Mouse (Mus musculus): ENCODE results near the gene Mtg1. TPM values are rescaled to one million over a fixed set of nuclear protein-coding genes. Genes with fewer than 3 reads are reported as not detected.
"Not testable (repeated sequence)": the region's sequence is repeated elsewhere in the genome, so short reads cannot be mapped to it uniquely, and the experiment has no call there.

Gene Mtg1
- polyA plus RNA-seq, 1 experiment from 2014 or later: 15.4 TPM

DNA sequence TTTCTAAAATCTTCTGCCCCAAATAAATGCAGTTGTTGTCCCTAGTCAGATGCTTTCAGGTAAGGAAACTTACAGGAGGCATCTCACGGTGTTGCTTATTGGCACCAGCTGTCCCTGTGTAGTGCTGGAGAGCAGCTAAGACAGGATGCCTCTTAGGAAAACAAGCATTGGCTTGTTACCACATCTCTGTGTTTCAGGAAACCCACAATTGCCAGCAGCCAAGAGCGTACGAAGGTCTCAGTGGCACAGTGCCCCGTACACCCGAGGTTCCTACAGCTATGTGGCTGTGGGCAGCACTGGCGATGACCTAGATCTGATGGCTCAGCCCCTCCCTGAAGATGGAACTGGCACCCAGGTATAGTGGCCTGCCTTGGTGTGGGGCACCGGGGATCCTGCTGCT, 5.2 kb upstream of the Mtg1 start:
- H3K27ac ChIP-seq (replicated peaks); H3K27me3 ChIP-seq; H3K4me3 ChIP-seq (replicated peaks); H3K4me2 ChIP-seq; ATAC-seq (ENCODE audit: insufficient read depth); H3K4me1 ChIP-seq (replicated peaks); H3K9me3 ChIP-seq (replicated peaks); H3K9ac ChIP-seq: not testable (repeated sequence)
- 61% methylated on average over 7 of the region's 7 CpGs for WGBS (ENCODE audit: insufficient replicate concordance)
- H3K36me3 ChIP-seq (replicated peaks): peaks cover 10% of the 10 kb centered on the region; the same call in 1 of the 2 replicates

DNA sequence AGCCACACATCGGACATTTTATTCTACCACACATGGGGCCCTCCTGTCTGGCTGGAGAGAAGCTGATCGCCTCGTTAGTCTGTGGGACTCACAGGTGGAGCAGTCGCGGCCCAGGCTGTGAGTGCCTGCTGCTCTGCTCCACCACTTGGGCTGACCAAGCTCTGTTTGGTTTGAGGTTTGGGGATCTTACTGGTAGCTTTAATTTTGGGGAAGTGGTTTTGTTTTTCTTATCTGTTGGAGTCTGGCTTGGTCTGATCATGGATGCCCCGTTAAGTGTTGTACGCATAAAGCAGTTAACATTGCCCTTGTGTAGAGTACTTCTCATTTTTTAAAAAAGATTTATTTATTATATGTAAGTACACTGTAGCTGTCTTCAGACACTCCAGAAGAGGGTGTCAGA, 3.3 kb upstream of the Mtg1 start:
- H3K4me2 ChIP-seq; H3K4me3 ChIP-seq (replicated peaks); H3K27ac ChIP-seq (replicated peaks); H3K9ac ChIP-seq; H3K27me3 ChIP-seq; H3K9me3 ChIP-seq (replicated peaks); ATAC-seq (ENCODE audit: insufficient read depth): not testable (repeated sequence)
- peaks cover 11% of the 10 kb centered on the region for H3K4me1 ChIP-seq (replicated peaks)
- 19% methylated on average over 7 of the region's 7 CpGs for WGBS (ENCODE audit: insufficient replicate concordance)
- peaks cover 10% of the 10 kb centered on the region; the same call in 1 of the 2 replicates for H3K36me3 ChIP-seq (replicated peaks)

DNA sequence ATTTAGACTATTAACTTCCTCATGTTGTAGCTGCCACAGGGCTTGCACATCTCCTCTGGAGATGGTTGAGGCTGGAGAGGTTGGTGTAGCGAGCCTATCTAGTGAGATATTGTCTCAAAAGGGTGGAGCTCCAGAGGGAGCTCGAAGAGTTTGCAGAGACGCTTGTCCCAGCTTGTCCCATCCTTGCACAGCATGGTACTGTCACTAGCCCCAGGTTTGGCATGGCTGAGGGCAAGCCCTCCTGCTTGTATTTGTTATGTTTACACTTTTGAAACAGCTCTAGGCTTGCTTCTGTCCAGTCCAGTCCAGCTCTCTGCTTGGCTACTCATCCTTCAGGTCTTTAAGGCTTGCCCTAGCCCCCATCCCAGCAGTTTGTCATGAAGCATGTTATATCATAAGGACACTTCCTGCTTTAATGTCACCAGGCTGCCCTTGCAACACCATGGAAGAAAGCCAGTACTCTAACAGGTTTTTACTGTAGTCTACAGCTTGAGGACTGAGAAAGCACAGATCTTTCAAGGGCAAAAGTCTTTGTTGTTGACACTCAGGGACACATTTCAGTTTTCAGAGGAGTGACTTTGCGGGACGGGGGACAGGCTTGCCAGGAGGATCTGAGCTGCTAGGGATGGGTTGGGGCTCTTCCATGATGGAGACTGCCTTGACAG, 2.1 kb upstream of the Mtg1 start:
- Histone ChIP-seq H3K27ac (replicated peaks) (no peak overlapping the region), H3K4me3 (replicated peaks) (no peak overlapping the region), H3K36me3 (replicated peaks) (no peaks in the 10 kb centered on the region), H3K4me1 (replicated peaks) (peaks cover 11% of the 10 kb centered on the region), H3K27me3 (no peaks in the 10 kb centered on the region), H3K4me2 (no peak overlapping the region), H3K9me3 (replicated peaks) (no peaks in the 10 kb centered on the region), H3K9ac (no peak overlapping the region)
- 59% methylated on average over 5 of the region's 5 CpGs for WGBS (ENCODE audit: insufficient replicate concordance)
- no peak for ATAC-seq (ENCODE audit: insufficient read depth)

DNA sequence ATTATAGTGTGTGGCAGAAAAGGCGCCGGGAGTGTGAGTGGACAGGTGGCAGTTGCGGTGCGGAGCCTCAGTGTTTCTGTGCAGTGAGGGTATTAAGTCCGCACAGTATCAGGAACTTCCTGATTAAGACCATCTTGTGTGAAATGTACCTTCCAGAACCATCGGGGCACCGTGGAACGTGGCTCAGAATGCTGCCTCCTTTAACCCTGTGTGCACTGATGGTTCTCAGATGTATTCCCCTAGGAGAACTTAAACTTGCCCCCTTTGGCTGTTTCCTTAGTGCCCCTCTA, 602 bp downstream of the Mtg1 start:
- Histone ChIP-seq H3K27me3 (no peaks in the 10 kb centered on the region), H3K4me2 (peak overlapping the region; percentile 79)
- no peak for ATAC-seq (ENCODE audit: insufficient read depth)

DNA sequence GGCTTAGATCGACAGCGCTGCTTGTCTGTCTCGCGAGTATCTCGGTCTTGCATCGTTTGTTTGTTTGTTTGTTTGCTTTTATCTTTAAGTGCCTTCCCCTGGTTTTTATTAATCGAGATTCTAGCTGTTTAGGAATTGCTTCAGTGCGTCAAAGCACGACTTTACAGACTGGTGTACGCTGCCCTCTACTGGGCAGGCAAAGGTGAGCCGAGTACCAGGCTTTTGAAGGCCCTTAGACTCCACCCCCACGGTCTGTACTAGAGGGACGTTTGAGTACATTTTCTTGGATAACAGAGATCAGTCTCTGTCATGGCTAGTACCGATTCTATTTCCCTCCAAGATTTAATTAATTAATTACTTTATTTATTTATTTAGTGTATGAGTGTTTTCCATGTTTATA, 4.0 kb downstream of the Mtg1 start:
- Histone ChIP-seq H3K9ac (no peak overlapping the region), H3K4me1 (replicated peaks) (peaks cover 14% of the 10 kb centered on the region), H3K27ac (replicated peaks) (no peak overlapping the region), H3K4me3 (replicated peaks) (no peak overlapping the region), H3K27me3 (no peaks in the 10 kb centered on the region), H3K4me2 (no peak overlapping the region), H3K9me3 (replicated peaks) (no peaks in the 10 kb centered on the region), H3K36me3 (replicated peaks) (0 out of 2 replicates have a peak, but pooled peaks cover 2% of the 10 kb centered on the region)
- ATAC-seq (ENCODE audit: insufficient read depth): no peak
- WGBS (ENCODE audit: insufficient replicate concordance): 5% methylated on average over 14 of the region's 14 CpGs

More for the DNA sequence above, 602 bp downstream of the Mtg1 start:
- H3K4me3 ChIP-seq (replicated peaks): peak overlapping the region; percentile 76
- no peaks in the 10 kb centered on the region for H3K9me3 ChIP-seq (replicated peaks)
- peaks cover 14% of the 10 kb centered on the region for H3K4me1 ChIP-seq (replicated peaks)
- no peaks in the 10 kb centered on the region for H3K36me3 ChIP-seq (replicated peaks)
- 1% methylated on average over 8 of the region's 8 CpGs for WGBS (ENCODE audit: insufficient replicate concordance)
- H3K9ac ChIP-seq: peak overlapping the region; percentile 74
- H3K27ac ChIP-seq (replicated peaks): peak overlapping the region; percentile 67

DNA sequence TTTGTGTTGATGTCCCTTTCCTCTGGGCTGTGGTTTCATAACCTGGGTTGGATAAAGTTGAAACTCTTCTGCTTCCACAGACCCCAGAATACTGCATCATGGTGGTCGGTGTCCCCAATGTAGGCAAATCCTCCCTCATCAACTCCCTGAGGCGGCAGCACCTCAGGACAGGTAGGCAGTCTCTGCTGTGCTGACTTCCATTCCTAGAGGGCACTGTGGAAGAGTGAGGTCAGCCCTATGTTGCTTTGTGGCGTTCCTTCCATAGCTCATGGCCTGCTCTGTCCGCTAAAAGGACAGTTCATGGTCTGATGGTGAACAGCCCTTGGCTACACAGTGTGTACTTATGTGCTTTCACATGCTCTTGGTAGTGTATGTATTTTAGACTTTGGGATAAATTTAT, 7.2 kb downstream of the Mtg1 start:
- H3K4me2 ChIP-seq: no peak overlapping the region
- H3K36me3 ChIP-seq (replicated peaks): 0 out of 2 replicates have a peak, but pooled peaks cover 2% of the 10 kb centered on the region
- H3K27ac ChIP-seq (replicated peaks): no peak overlapping the region
- 74% methylated on average over 4 of the region's 4 CpGs for WGBS (ENCODE audit: insufficient replicate concordance)
- ATAC-seq (ENCODE audit: insufficient read depth): no peak
- H3K9me3 ChIP-seq (replicated peaks): no peaks in the 10 kb centered on the region
- no peaks in the 10 kb centered on the region for H3K27me3 ChIP-seq
- no peak overlapping the region for H3K9ac ChIP-seq
- H3K4me1 ChIP-seq (replicated peaks): 0 out of 2 replicates have a peak, but pooled peaks cover 2% of the 10 kb centered on the region
- H3K4me3 ChIP-seq (replicated peaks): no peak overlapping the region

DNA sequence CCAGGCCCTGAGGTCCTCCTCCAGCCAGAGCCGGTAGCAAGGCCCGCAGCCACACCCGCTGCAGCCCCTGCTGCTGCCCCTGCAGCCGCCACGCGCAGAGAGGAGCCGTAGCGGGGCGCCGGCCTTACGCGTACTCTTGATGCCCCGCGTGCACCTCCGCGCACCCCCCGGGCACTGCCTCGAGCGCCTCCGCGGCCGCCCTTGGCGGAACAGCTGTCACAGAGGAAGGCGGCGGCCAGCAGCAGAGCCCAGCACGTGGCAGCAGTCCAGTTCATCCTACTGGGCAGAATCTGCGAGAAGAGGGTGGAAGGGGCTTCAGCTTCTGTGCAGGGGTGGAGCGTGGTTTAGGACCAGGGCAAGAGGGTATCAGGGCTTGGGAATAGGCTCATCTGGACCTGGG, 16.0 kb downstream of the Mtg1 start:
- H3K36me3 ChIP-seq (replicated peaks): no peaks in the 10 kb centered on the region; the same call in 1 of the 2 replicates
- no peak overlapping the region for H3K27ac ChIP-seq (replicated peaks)
- 15% methylated on average over 28 of the region's 28 CpGs for WGBS (ENCODE audit: insufficient replicate concordance)
- H3K4me1 ChIP-seq (replicated peaks): no peaks in the 10 kb centered on the region
- no peaks in the 10 kb centered on the region for H3K9me3 ChIP-seq (replicated peaks)
- peaks cover 46% of the 10 kb centered on the region for H3K27me3 ChIP-seq
- H3K4me2 ChIP-seq: no peak overlapping the region
- H3K4me3 ChIP-seq (replicated peaks): no peak overlapping the region
- H3K9ac ChIP-seq: no peak overlapping the region
- ATAC-seq (ENCODE audit: insufficient read depth): no peak

DNA sequence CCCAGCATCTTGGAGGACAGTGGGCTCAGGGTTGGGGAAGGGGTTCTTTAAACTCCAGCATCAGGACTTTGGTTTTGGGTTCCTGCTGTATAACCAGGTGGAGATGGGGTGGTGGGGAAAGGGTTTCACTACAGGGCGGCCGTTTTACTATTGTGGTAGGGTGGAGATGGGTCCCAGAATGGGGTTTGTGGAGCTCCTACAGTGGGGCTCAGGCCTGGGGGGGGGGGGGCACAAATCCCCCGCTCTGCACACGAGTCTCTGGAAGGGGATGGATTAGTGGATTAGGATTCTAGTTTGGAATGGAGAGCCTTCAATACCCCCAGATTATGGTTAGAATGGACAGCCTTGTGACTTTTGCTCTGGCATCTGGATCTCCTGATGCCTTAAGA, 16.5 kb downstream of the Mtg1 start:
- Histone ChIP-seq H3K4me3 (replicated peaks) (no peak overlapping the region), H3K9me3 (replicated peaks) (no peaks in the 10 kb centered on the region), H3K27ac (replicated peaks) (no peak overlapping the region), H3K9ac (no peak overlapping the region), H3K4me2 (no peak overlapping the region), H3K4me1 (replicated peaks) (no peaks in the 10 kb centered on the region), H3K27me3 (peaks cover 46% of the 10 kb centered on the region), H3K36me3 (replicated peaks) (no peaks in the 10 kb centered on the region; the same call in 1 of the 2 replicates)
- ATAC-seq (ENCODE audit: insufficient read depth): no peak
- WGBS (ENCODE audit: insufficient replicate concordance): 29% methylated on average over 4 of the region's 4 CpGs

DNA sequence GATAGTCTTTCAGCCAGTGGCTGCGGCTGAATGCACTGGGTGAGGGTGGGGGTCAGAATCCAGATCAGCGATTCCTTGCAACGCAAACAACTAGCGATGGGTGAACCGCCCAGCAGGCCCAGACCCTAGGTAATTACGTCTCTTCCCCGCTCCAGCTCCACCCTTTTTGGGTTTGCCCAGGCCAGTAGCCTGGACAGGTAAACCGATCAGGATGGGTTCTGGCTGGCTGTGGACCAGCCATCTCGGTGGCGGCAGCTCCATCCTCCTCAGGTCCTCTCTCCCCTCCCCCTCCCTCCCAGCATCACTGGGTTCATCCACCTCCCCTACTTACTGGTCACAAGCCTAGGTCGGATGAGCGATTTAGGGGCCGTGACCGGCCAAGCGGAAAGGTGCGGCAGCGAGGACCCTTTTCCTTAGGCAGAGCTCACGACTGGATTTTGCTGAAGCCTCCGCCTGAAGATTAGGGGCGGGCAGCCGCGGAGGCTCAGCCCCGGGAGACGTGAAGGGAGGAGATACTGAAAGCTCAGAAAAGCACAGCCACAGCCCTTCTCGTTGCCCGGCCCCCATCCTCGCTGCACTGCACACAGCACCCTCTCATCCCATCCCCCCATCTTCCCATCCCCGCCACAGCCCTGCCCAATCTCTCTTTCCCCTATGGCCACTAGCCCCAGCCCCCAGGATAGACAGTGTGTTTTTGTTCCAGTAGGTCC, 17.0 kb downstream of the Mtg1 start, which contains the start of gene Sprn:
Gene Sprn (minus strand): TSS at position 660 of the 710 bp plus-strand sequence.
- H3K27ac ChIP-seq (replicated peaks): no peak within 1 kb of the TSS
- no peak within 1 kb of the TSS for H3K4me2 ChIP-seq
- H3K36me3 ChIP-seq (replicated peaks): no peaks in the 10 kb centered on the region; the same call in 1 of the 2 replicates
- no peak for ATAC-seq (ENCODE audit: insufficient read depth)
- WGBS (ENCODE audit: insufficient replicate concordance): 6% methylated on average over 28 of the region's 28 CpGs
- H3K9ac ChIP-seq: no peak within 1 kb of the TSS
- H3K27me3 ChIP-seq: peaks cover 46% of the 10 kb centered on the region
- H3K9me3 ChIP-seq (replicated peaks): no peaks in the 10 kb centered on the region
- no peak within 1 kb of the TSS for H3K4me3 ChIP-seq (replicated peaks)
- H3K4me1 ChIP-seq (replicated peaks): no peaks in the 10 kb centered on the region

DNA sequence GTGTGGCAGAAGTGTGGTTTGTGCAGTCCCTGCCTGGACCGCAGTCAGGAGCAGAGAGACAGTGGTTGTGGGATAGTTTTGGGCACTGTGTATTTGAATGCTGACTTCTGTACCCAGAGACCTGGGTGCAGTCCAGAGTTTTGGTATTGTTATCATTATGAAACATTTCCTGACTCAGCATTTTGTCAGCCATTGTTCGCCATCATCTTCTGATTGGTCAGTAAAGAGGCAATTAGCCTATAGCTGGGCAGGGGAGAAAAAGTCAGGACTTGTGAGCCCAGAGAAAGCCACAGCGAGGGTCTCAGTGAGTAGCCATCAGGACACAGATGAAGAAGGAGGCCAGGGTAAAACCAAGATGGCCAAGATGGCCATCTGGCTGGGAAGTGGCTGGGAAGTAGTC, 23.0 kb downstream of the Mtg1 start:
- H3K4me1 ChIP-seq (replicated peaks): no peaks in the 10 kb centered on the region
- no peak for ATAC-seq (ENCODE audit: insufficient read depth)
- H3K4me2 ChIP-seq: no peak overlapping the region
- H3K9me3 ChIP-seq (replicated peaks): no peaks in the 10 kb centered on the region
- peaks cover 12% of the 10 kb centered on the region for H3K27me3 ChIP-seq
- H3K36me3 ChIP-seq (replicated peaks): no peaks in the 10 kb centered on the region
- H3K9ac ChIP-seq: no peak overlapping the region
- H3K27ac ChIP-seq (replicated peaks): no peak overlapping the region
- no peak overlapping the region for H3K4me3 ChIP-seq (replicated peaks)
- WGBS (ENCODE audit: insufficient replicate concordance): 49% methylated on average over 3 of the region's 3 CpGs

DNA sequence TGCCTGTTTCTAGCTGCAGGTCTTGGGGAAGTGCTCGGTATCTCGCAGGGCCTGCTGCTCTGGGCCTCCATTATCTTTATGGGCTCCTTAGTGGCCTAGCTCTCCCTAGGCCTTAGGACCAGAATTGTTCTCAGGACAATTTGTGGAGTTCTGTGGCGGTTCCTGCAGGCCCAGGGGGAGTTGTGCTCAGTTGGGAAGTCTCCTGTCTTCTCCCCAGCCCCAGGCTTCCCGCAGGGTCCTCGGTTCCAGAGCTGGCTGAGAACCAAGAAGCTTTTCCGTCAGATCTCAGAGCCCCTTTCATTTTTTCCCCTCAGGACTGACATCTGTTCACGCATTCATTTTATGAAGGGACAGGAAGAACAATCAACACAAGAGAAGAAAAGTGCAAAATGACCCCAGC, 27.3 kb downstream of the Mtg1 start, which contains the start of gene Olfr522:
Gene Olfr522 (minus strand): TSS at position 101 of the 400 bp plus-strand sequence.
- no peaks in the 10 kb centered on the region for H3K4me1 ChIP-seq (replicated peaks)
- H3K36me3 ChIP-seq (replicated peaks): no peaks in the 10 kb centered on the region
- no peaks in the 10 kb centered on the region for H3K27me3 ChIP-seq
- 56% methylated on average over 7 of the region's 7 CpGs for WGBS (ENCODE audit: insufficient replicate concordance)
- ATAC-seq (ENCODE audit: insufficient read depth): no peak
- no peak within 1 kb of the TSS for H3K9ac ChIP-seq
- H3K4me2 ChIP-seq: no peak within 1 kb of the TSS
- no peak within 1 kb of the TSS for H3K4me3 ChIP-seq (replicated peaks)
- no peak within 1 kb of the TSS for H3K27ac ChIP-seq (replicated peaks)
- no peaks in the 10 kb centered on the region for H3K9me3 ChIP-seq (replicated peaks)

All from liver, embryonic 15.5 days (tissue).